Mouse (Mus musculus) NIH3T3 (cell line): ENCODE results near the gene Fli1.

Source experiments
- DNase-seq: peaks from one replicate; pipeline ENCODE4 v3.0.0-alpha.2; 2012; ENCODE audit warnings: low read depth

The Fli1 gene

GRCm38 (mm10) chr9:32408730-32409059, 134.0 kb downstream of the Fli1 start:
- DNase-seq, result no peak

GRCm38 (mm10) chr9:32405191-32405925, 137.3 kb downstream of the Fli1 start:
- DNase-seq, result peak; percentile 78

- no peak for DNase-seq
These were observed 141.9 kb downstream of the Fli1 start for GRCm38 (mm10) chr9:32400662-32401161.

GRCm38 (mm10) chr9:32400212-32400611, 142.4 kb downstream of the Fli1 start:
- DNase-seq, result no peak

GRCm38 (mm10) chr9:32394761-32395161, 147.9 kb downstream of the Fli1 start:
- no peak for DNase-seq

- DNase-seq, result no peak
These were observed 149.9 kb downstream of the Fli1 start for GRCm38 (mm10) chr9:32392716-32393115.

- DNase-seq, result no peak
These were observed 151.0 kb downstream of the Fli1 start for GRCm38 (mm10) chr9:32391701-32392100.

- no peak for DNase-seq
These were observed 151.6 kb downstream of the Fli1 start for GRCm38 (mm10) chr9:32391092-32391491.

- DNase-seq, result peak; percentile 8
These were observed 154.5 kb downstream of the Fli1 start for GRCm38 (mm10) chr9:32388120-32388519.

GRCm38 (mm10) chr9:32384906-32385305, 157.8 kb downstream of the Fli1 start:
- DNase-seq, result no peak

GRCm38 (mm10) chr9:32376863-32377590, 165.6 kb downstream of the Fli1 start:
- no peak for DNase-seq

GRCm38 (mm10) chr9:32376031-32376430, 166.6 kb downstream of the Fli1 start:
- no peak for DNase-seq

- DNase-seq, result no peak
These were observed 169.0 kb downstream of the Fli1 start for GRCm38 (mm10) chr9:32373656-32374055.
